Mouse (Mus musculus) testis, adult 2 months (tissue): ENCODE measurements around the gene Cxcl2.

Experiments used
- CTCF ChIP-seq: fragments of 200-500 bp; IDR thresholded peaks from 2 replicates; pipeline ENCODE4 v1.5.1; 2012; ENCODE audit warnings: low read depth, mild to moderate bottlenecking, inconsistent platforms, low read length, moderate library complexity; ENCODE audit not compliant: control insufficient read depth, insufficient read depth, insufficient replicate concordance
- POLR2A ChIP-seq: fragments of 200-500 bp; IDR thresholded peaks from 2 replicates; pipeline ENCODE4 v1.6.1; 2012; ENCODE audit warnings: low read depth, mild to moderate bottlenecking, inconsistent platforms, low read length, moderate library complexity; ENCODE audit not compliant: control insufficient read depth

- TF ChIP-seq CTCF (no peak), POLR2A (no peak)
Observed at GRCm38 (mm10) chr5:90949499-90949898, 45.8 kb downstream of the Cxcl2 start.
